Mouse (Mus musculus) cerebellum, adult 9-11 months (tissue): ENCODE results near the gene B230104I21Rik.

Experiments used
- DNase-seq: peaks from one replicate; pipeline ENCODE4 v3.0.0; 2022

B230104I21Rik gene

DNA sequence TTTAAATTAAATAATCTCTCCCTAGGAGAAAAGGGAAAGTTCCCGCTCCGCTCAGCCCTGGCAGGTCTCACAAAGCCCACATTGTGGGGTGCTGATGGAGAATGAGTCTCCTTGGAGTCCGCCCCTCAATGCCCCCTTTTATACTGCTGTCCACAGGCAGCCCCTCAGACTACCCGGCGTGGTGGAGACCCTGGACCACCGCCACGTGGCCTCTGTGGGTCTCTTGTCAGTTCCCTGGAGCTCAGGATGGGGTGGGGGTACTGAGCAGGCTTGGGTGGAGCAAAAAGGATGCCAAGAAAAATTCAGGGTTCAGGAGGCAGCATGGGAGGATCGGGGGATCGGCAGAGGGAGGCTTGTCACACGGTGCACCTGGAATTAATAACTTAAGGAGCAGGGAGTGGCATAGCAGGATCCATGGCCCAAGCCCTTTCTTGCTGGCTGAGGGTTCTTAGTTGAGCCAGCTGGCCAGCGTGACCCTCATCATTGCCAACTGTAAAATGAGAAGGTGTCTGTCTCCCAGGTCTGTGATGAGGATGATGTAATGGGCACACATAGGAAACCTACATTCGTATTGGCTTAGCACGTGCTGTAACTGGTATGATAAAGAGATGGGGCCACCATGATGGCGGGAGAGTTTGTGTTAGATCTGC lies 60.9 kb downstream of the B230104I21Rik start:
- no peak for DNase-seq
